Mouse (Mus musculus) hindbrain, embryonic 10.5 days (tissue): ENCODE measurements around the gene Gabrg3. TPM values are rescaled to one million over a fixed set of nuclear protein-coding genes. Genes with fewer than 3 reads are reported as not detected.
A peak's percentile ranks its signal among the peaks of the same experiment; 100 is the strongest.

ENCODE experiments used
- DNase-seq: peaks from one replicate; pipeline ENCODE4 v3.0.0-alpha.2; 2017; ENCODE audit warnings: low spot score
- H3K27ac ChIP-seq: fragments of 300-500 bp; sonication (generic); 2 replicates; pipeline ENCODE4 v1.5.1; 2016; ENCODE audit warnings: mild to moderate bottlenecking, moderate library complexity
- H3K27me3 ChIP-seq: fragments of 300-500 bp; sonication (generic); 2 replicates; pipeline ENCODE4 v1.6.1; 2016; ENCODE audit warnings: mild to moderate bottlenecking; ENCODE audit not compliant: poor library complexity, insufficient read depth, severe bottlenecking
- H3K36me3 ChIP-seq: fragments of 300-500 bp; sonication (generic); 2 replicates; pipeline ENCODE4 v1.6.1; 2016; ENCODE audit warnings: mild to moderate bottlenecking, moderate library complexity
- H3K4me1 ChIP-seq: fragments of 300-500 bp; sonication (generic); replicated peaks from 2 replicates; pipeline ENCODE4 v1.6.1; 2016; ENCODE audit warnings: mild to moderate bottlenecking
- H3K4me3 ChIP-seq: fragments of 300-500 bp; sonication (generic); 2 replicates; pipeline ENCODE4 v1.5.1; 2016; ENCODE audit warnings: mild to moderate bottlenecking, moderate library complexity
- H3K9me3 ChIP-seq: fragments of 300-500 bp; sonication (generic); 2 replicates; pipeline ENCODE4 v1.6.1; 2016; ENCODE audit warnings: mild to moderate bottlenecking, moderate library complexity
- WGBS: fragments of 180-500 bp; shearing (Covaris S2); methylation state at CpG from one replicate; pipeline ENCODE4 v1.1.7; 2016; 5-methylcytosine and 5-hydroxymethylcytosine counted together
- polyA plus RNA-seq: library from polyadenylated mRNA; unstranded; fragments of >200 nt; fragmentation: Nextera tagmentation; extraction: Ambion mirVana; gene quantifications from 2 replicates; pipeline ENCODE4 v1.2.1, GENCODE M21; 2016

The Gabrg3 gene
- polyA plus RNA-seq, result 0.02 TPM in 1 of 2 replicates, not detected in the other

DNA sequence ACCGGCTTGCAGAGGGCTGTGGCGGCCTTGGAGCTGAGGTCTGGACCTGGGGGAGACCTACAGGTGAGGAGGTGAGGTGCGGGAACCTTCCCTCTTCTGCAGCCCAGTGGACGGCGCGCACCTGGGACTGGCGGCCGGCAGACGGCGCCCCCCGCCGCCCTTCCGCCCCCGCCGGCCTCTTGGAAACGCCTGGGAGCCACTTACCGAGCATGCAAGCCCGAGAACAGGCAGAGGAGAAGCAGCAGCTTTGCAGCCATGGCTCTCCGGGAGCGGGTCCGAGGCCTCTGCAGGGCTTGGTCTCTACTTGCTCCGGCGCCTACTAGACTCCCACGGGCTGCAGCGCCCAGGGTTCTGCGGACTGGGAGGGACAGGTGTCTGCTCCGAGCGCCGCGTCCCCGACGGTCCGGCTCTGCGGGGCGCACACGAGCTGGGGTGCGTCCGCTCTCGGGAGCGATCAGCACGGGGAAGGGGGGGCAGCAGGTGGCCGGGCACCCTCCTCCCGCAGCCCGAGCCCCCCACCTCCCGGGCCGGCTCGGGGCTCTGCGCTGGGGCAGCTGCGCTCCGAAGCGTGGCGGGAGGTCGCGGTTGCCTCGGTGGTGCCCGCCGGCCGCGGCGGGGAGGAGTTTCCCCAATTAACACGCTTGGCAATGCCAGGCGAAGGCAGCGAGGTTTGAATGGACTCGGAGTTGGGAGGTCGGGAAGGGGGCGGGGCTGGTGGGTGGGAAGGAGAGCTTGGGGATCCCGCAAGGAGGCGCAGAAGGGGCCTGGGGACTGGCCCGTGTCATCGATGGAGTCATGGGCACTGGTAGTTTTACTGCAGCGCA, at the start of gene Gabrg3:
Gene Gabrg3 (minus strand): TSS at position 672 of the 824 bp plus-strand sequence.
- peak within 1 kb of the TSS; percentile 70 for H3K27ac ChIP-seq

DNA sequence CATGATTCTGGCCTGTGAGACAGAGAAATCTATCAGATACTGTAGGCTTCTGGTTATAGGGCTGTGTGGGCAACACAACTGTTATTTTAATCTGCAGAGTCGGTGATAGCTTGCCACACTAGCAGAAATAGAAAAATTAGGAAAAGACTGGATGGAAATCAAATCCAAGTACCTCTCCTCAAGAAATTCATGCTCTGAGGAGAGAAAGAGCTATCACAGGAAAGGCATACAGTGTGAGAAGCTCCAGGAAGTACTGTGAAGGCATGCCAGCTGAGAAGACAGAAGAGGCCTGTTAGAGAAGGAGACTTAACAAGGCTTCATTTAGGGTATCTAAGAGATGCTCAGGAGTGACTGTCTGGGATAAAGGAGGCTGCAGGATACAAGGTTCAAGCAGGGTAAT, 35.7 kb upstream of the Gabrg3 start:
- no peaks in the 10 kb centered on the region for H3K9me3 ChIP-seq
- no peak overlapping the region for H3K4me3 ChIP-seq
- no peak overlapping the region for H3K27ac ChIP-seq
- no peaks in the 10 kb centered on the region for H3K4me1 ChIP-seq
- H3K36me3 ChIP-seq, result no peaks in the 10 kb centered on the region
- H3K27me3 ChIP-seq, result no peaks in the 10 kb centered on the region
- 86% methylated on average over 1 of the region's 1 CpGs for whole genome bisulfite sequencing
- DNase-seq, result no peak

More for the DNA sequence above, at the start of gene Gabrg3:
- no peaks in the 10 kb centered on the region for H3K36me3 ChIP-seq
- no peaks in the 10 kb centered on the region for H3K9me3 ChIP-seq
- peaks cover 39% of the 10 kb centered on the region for H3K27me3 ChIP-seq
- H3K4me3 ChIP-seq, result peak within 1 kb of the TSS; percentile 69
- peak; percentile 47 for DNase-seq
- WGBS, result under 1% methylated on average over 67 of the region's 71 CpGs
- peaks cover 19% of the 10 kb centered on the region for H3K4me1 ChIP-seq

DNA sequence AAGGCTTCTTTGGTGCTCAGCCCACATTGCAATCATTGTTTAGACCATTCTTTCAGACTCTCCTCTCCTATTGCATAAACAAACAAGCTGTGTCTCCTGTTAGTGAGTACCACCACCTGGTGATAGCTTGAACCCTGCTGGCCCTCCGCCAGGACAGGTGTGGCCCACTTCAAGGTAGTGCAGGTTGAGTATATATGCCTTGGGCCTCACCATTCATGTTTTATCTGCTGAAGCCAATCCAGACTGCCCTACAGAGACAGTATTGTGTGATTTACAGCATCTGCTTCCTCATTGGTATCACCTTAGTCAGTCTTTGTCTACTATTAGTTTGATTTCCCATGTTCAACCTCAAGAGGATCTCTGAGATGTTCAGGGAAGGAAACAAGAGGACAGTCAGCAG, 34.1 kb upstream of the Gabrg3 start:
- Histone ChIP-seq H3K27ac (no peak overlapping the region), H3K4me3 (no peak overlapping the region), H3K36me3 (no peaks in the 10 kb centered on the region), H3K4me1 (no peaks in the 10 kb centered on the region), H3K9me3 (no peaks in the 10 kb centered on the region), H3K27me3 (no peaks in the 10 kb centered on the region)
- no peak for DNase-seq
- WGBS, result 85% methylated on average over 1 of the region's 1 CpGs

DNA sequence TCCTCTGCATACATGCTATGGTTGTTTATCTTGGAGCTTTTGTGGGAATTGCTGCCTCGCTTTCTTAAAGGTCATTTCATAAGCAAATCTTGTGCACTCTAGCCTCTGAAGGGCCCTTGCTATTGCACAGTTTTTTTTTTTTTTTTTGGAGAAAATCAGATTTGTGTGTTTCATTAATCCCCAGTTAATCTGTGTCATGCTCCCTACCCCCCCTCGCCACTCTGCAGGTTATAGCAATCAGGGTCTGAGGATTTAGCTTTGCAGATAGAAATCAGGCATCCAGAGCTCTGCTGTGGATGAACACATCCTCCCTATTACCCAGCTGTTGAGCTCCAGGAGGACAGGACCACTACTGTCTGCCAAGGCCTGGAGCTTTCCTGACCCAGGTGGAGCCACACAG, 32.4 kb upstream of the Gabrg3 start, which contains the start of gene Gabrb3:
Gene Gabrb3 (plus strand): TSS at position 301 of the 400 bp plus-strand sequence.
- H3K4me3 ChIP-seq, result no peak within 1 kb of the TSS
- H3K27me3 ChIP-seq, result no peaks in the 10 kb centered on the region
- H3K36me3 ChIP-seq, result no peaks in the 10 kb centered on the region
- no peak within 1 kb of the TSS for H3K27ac ChIP-seq
- WGBS, result 83% methylated on average over 2 of the region's 2 CpGs
- H3K9me3 ChIP-seq, result no peaks in the 10 kb centered on the region
- no peaks in the 10 kb centered on the region for H3K4me1 ChIP-seq
- DNase-seq, result no peak

DNA sequence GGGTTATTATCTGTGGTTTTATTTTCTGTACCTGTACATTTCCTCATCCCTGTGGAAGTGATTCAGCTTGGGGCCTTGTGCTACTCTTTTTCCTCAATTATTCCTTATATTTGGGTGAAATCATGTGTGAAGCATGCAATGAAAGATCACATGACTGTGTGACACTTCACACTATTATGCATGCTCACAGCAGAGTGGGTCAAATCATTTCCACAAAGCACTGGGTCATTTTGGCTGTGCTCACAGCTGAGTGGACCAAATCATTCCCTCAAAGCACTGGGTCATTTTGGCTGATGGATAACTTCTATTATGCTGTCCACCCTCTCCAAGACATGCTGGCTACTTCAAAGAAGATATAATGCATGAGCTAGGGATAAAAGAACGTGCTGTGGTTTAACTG, 25.9 kb upstream of the Gabrg3 start:
- WGBS, result 32% methylated on average over 1 of the region's 1 CpGs
- no peaks in the 10 kb centered on the region for H3K27me3 ChIP-seq
- no peaks in the 10 kb centered on the region for H3K36me3 ChIP-seq
- no peak overlapping the region for H3K27ac ChIP-seq
- DNase-seq, result no peak
- no peak overlapping the region for H3K4me3 ChIP-seq
- H3K9me3 ChIP-seq, result no peaks in the 10 kb centered on the region
- H3K4me1 ChIP-seq, result 0 out of 2 replicates have a peak, but pooled peaks cover 3% of the 10 kb centered on the region

DNA sequence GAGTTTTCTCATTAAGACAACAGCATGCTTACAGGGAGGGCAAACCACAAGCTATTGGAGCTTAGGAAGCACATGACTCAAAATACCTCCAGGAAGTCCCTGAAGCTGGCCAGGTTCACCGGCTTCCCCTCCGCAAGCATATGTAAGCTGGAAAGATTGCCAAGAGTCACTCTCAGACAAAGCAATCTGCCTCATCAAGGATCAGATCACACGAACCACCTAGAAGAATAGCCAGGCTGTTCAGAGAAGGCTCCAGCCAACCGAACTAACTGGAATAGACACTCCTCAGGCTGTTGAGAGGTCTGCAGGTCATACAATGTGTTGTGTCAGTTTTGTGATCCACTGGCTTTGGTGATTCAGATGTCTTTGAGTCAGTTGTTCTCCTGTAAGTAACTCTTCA, 24.2 kb upstream of the Gabrg3 start:
- Histone ChIP-seq H3K27ac (no peak overlapping the region), H3K4me3 (no peak overlapping the region), H3K36me3 (no peaks in the 10 kb centered on the region), H3K9me3 (no peaks in the 10 kb centered on the region), H3K4me1 (0 out of 2 replicates have a peak, but pooled peaks cover 3% of the 10 kb centered on the region), H3K27me3 (no peaks in the 10 kb centered on the region)
- DNase-seq, result no peak
- 87% methylated on average over 4 of the region's 4 CpGs for WGBS

DNA sequence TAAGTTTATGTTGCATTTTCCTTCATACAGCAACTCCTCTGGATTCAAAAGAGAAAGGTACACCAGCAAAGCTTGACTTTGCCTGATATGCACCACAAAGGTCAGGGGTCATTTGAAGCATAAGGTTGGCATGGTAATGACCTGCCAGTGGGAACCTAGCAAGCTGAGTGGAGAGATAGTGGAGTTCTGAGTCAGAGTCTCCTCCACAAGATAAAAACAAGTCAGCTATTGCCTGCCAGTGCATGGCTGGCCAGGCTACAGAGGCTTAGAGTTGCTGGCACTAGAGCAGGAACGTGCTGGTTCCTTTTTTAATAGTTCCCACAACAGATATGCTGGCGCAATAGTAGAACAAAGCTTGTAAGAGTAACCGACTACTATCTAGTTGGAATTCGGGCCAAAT, 6.6 kb upstream of the Gabrg3 start:
- WGBS, result 86% methylated on average over 4 of the region's 4 CpGs

DNA sequence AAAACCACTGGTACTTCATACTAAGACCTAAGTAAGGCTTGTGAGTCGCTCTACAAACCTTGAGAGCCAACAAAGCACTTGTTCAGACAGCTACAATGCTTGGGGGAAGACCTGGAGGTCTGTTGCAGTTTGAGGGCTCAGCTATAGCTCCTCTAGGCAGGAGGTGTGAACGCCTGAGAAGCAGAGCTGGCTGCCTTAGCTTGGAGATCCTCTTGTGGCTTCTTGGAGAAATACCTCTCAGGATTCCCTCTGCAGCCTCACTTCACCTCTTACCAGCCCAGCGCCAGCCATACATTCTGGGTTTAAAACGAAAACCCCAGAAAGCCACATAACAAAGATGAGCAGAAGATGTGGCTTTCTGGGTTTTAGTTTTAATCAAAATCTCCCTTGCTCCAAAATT, 3.1 kb upstream of the Gabrg3 start:
- Histone ChIP-seq H3K27ac (no peak overlapping the region), H3K27me3 (peaks cover 36% of the 10 kb centered on the region), H3K4me3 (no peak overlapping the region), H3K36me3 (no peaks in the 10 kb centered on the region), H3K9me3 (no peaks in the 10 kb centered on the region), H3K4me1 (peaks cover 19% of the 10 kb centered on the region)
- DNase-seq, result no peak
- WGBS, result 50% methylated on average over 4 of the region's 4 CpGs

More for the DNA sequence above, 6.6 kb upstream of the Gabrg3 start:
- Histone ChIP-seq H3K36me3 (no peaks in the 10 kb centered on the region), H3K4me1 (0 out of 2 replicates have a peak, but pooled peaks cover 7% of the 10 kb centered on the region), H3K4me3 (no peak overlapping the region), H3K27me3 (peaks cover under 1% of the 10 kb centered on the region; the same call in 1 of the 2 replicates), H3K27ac (no peak overlapping the region), H3K9me3 (no peaks in the 10 kb centered on the region)
- DNase-seq, result no peak

DNA sequence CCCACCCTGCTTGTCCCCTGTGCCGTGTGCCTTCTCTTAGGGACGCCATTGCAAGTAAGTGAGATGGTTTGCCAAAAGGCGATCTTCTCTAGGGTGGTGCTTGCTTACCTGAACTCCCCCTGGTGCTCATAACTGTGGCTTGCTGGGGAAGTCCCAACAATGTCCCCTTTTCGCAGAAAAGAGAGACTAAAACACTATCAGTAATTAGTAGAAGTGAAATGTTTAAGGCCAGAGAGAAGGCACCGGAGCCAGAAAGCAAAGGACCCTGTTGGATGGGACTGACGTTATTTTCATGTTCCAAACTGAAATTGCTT, 310 bp upstream of the Gabrg3 start:
- 21% methylated on average over 6 of the region's 6 CpGs for WGBS
- no peak for DNase-seq
- Histone ChIP-seq H3K4me1 (peaks cover 19% of the 10 kb centered on the region), H3K27ac (no peak overlapping the region), H3K4me3 (peak overlapping the region; percentile 69), H3K36me3 (no peaks in the 10 kb centered on the region), H3K9me3 (no peaks in the 10 kb centered on the region), H3K27me3 (peaks cover 39% of the 10 kb centered on the region)

DNA sequence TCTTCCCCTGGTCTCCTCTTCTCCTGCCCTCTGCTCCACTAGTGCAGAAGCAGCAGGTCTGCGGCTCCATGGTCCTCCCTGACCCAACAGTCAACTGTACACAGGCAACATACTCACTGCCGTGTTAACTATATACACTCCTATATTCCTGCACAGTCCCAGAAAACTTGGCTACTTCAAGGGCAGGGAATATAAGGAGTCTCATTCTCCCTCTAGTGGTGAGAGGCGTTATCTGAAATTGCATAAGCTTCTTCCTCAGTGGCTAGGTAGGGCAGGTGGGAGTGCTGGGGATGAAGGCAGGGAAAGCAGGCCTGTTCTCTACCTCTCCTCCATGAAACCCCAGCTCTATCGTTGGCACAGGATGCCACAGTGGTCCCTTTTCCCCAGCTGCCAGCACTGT, 2.9 kb downstream of the Gabrg3 start:
- peaks cover 14% of the 10 kb centered on the region for H3K4me1 ChIP-seq
- H3K36me3 ChIP-seq, result no peaks in the 10 kb centered on the region
- peaks cover 39% of the 10 kb centered on the region for H3K27me3 ChIP-seq
- H3K27ac ChIP-seq, result no peak overlapping the region
- 38% methylated on average over 4 of the region's 4 CpGs for WGBS
- no peaks in the 10 kb centered on the region for H3K9me3 ChIP-seq
- no peak overlapping the region for H3K4me3 ChIP-seq
- DNase-seq, result peak; percentile 3

DNA sequence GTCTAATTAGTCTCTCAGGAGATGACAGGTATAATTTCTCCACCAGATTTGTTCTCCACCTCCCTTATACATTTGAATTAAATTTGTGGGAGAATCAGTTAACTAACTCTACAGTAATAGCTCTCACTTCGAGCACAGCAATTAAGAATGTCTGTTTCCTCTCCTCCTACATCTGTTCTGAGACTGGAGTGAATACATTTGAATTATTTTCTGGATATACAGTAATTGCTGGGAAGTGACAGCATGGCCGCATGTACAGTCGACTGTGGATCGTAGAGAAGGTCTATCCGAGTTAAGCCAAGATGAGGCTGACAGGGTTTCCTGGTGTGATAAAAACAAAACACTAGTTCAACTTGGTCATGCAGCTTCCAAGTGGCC, 21.0 kb downstream of the Gabrg3 start:
- H3K27me3 ChIP-seq, result no peaks in the 10 kb centered on the region
- no peaks in the 10 kb centered on the region for H3K9me3 ChIP-seq
- H3K27ac ChIP-seq, result no peak overlapping the region
- H3K36me3 ChIP-seq, result no peaks in the 10 kb centered on the region
- no peak for DNase-seq
- no peaks in the 10 kb centered on the region for H3K4me1 ChIP-seq
- WGBS, result 81% methylated on average over 5 of the region's 5 CpGs
- no peak overlapping the region for H3K4me3 ChIP-seq

DNA sequence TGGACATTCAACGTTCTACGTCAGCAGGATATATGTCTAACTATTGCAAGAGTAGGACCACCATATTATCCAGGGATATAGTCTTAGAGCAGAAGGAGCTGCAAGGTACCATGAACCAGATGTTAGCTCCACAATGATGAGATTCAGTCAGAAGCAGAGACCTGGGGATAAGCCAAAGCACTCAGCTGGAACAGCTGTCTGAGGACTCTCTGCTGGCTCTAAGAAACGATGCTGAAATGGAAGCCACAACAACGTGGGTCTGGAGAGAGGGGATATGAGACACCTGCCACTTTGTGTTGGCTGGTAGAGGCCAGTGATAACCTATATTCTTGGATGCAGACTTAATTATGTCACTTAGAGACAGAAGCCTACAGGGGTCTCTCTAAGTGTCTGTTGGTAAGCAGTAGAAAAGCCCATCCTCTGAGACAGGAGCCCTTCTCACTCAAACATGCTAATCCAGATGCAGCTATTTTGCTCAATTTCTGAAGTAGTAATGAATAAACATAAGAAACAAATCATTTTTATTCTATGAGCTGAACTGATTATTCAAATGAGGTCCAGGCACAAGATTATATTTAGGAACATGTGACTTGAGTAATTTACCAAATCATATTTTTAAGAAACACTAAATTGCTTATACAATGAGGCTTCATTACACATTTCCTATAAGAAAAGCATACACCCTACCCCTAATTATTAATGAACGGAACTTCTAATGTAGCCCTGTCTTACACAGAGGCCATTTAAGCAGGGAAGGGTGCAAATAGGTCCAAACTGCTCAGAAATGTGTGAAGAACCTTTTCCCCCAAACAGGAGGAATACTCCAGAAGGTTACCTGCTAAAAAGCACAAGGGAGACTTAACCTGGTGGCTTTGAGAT, 21.6 kb downstream of the Gabrg3 start:
- H3K9me3 ChIP-seq, result no peaks in the 10 kb centered on the region
- H3K4me3 ChIP-seq, result no peak overlapping the region
- H3K36me3 ChIP-seq, result no peaks in the 10 kb centered on the region
- 84% methylated on average over 5 of the region's 5 CpGs for WGBS
- H3K27me3 ChIP-seq, result no peaks in the 10 kb centered on the region
- no peak for DNase-seq
- H3K27ac ChIP-seq, result no peak overlapping the region
- H3K4me1 ChIP-seq, result no peaks in the 10 kb centered on the region

DNA sequence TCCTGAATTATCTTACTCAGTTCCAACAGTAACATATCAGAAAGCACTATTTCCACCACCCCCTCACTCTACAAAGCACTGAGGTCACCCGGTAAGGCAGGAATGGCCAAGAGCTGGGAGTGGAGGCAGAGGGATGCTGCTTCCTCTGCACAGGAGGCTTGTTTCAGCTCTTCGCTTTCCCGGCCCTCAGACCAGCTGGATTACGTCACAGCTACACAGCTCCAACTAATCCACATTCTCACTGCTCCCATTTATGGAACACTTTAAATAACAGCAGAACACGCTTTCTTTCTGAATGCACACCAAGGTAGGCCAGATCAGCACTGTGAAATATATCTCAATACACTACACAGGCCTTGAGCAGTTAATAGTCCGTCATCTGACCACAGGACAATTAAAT, 23.2 kb downstream of the Gabrg3 start:
- Histone ChIP-seq H3K4me1 (no peaks in the 10 kb centered on the region), H3K27me3 (no peaks in the 10 kb centered on the region), H3K4me3 (no peak overlapping the region), H3K36me3 (no peaks in the 10 kb centered on the region), H3K27ac (no peak overlapping the region), H3K9me3 (no peaks in the 10 kb centered on the region)
- WGBS, result 92% methylated on average over 6 of the region's 6 CpGs
- no peak for DNase-seq
